Mouse (Mus musculus): ENCODE measurements around the gene Stag1. TPM values are rescaled to one million over a fixed set of nuclear protein-coding genes. Genes with fewer than 3 reads are reported as not detected.

The Stag1 gene
- polyA plus RNA-seq, 1 experiment from 2014 or later = 61.0 TPM

DNA sequence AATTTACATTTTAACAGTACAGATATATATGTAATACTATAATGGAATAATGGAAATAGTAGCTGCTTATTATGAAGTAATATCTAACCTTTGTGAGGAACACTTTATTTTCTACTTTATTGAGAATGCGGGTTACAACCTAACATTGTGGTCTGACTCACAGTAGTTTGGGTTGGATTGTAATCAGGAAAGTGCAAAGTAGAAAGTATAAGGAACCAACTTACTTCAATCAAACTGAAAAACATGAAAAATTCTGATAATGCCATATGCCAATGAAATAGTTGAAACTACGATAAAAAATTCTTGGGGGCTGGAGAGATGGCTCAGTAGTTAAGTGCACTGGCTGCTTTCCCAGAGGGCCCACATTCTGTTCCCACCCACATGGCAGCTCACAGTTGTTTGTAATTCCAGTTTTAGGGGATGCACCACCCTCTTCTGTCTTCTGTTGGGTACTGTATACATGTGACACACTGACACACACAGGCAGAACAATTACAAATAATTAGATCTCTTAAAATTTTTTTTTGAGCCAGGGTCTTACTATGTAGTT is 50.3 kb downstream of the Stag1 start:
- Histone ChIP-seq H3K9me3 (no peaks in the 10 kb centered on the region; the same call in 1 of the 2 replicates), H3K4me2 (no peak overlapping the region), H3K27ac (no peak overlapping the region), H3K4me3 (replicated peaks) (no peak overlapping the region), H3K27me3 (no peaks in the 10 kb centered on the region), H3K4me1 (peaks cover 13% of the 10 kb centered on the region), H3K9ac (no peak overlapping the region), H3K36me3 (replicated peaks) (0 out of 2 replicates have a peak, but pooled peaks cover 3% of the 10 kb centered on the region)
- WGBS = 99% methylated on average over 2 of the region's 2 CpGs
- ATAC-seq (ENCODE audit: low FRiP score) = no peak

- no peaks in the 10 kb centered on the region for H3K27me3 ChIP-seq
- H3K27ac ChIP-seq = no peak overlapping the region
- H3K9me3 ChIP-seq = no peaks in the 10 kb centered on the region
- no peaks in the 10 kb centered on the region for H3K36me3 ChIP-seq (replicated peaks)
- WGBS = 79% methylated on average over 3 of the region's 3 CpGs
- H3K4me2 ChIP-seq = no peak overlapping the region
- ATAC-seq (ENCODE audit: low FRiP score) = no peak
- no peaks in the 10 kb centered on the region for H3K4me1 ChIP-seq
- H3K4me3 ChIP-seq (replicated peaks) = no peak overlapping the region
- H3K9ac ChIP-seq = no peak overlapping the region
These were observed 56.5 kb downstream of the Stag1 start for GRCm38 (mm10) chr9:100654104-100654503.

- Histone ChIP-seq H3K27ac (no peak overlapping the region), H3K27me3 (no peaks in the 10 kb centered on the region), H3K4me1 (no peaks in the 10 kb centered on the region), H3K4me3 (replicated peaks) (no peak overlapping the region), H3K9me3 (no peaks in the 10 kb centered on the region), H3K36me3 (replicated peaks) (peaks cover 1% of the 10 kb centered on the region; the same call in 1 of the 2 replicates), H3K9ac (no peak overlapping the region), H3K4me2 (no peak overlapping the region)
- ATAC-seq (ENCODE audit: low FRiP score) = no peak
- 95% methylated on average over 4 of the region's 4 CpGs for WGBS
These were observed 58.5 kb downstream of the Stag1 start for GRCm38 (mm10) chr9:100656058-100656457.

DNA sequence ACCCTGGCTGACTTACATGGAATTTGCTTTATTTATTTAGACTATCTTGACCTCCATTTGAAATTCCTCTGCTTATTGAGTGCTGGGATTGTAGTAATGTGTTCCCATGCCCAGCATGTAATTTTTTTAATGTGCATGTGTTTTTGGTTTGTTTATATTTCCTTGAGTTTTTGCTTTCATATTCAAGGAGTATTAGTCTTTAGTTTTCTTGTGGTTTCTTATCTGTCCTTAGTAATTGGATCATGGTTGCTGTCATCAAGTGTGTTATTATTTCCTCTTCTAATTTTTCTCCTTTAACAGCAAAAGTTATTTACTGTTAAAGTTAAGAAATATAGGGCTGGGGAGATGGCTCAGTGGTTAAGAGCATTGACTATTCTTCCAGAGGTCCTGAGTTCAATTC is 63.0 kb downstream of the Stag1 start:
- Histone ChIP-seq H3K27me3 (no peaks in the 10 kb centered on the region), H3K27ac (no peak overlapping the region), H3K9ac (no peak overlapping the region), H3K9me3 (no peaks in the 10 kb centered on the region), H3K4me3 (replicated peaks) (no peak overlapping the region), H3K4me1 (no peaks in the 10 kb centered on the region), H3K4me2 (no peak overlapping the region), H3K36me3 (replicated peaks) (peaks cover 5% of the 10 kb centered on the region; the same call in 1 of the 2 replicates)
- no peak for ATAC-seq (ENCODE audit: low FRiP score)

DNA sequence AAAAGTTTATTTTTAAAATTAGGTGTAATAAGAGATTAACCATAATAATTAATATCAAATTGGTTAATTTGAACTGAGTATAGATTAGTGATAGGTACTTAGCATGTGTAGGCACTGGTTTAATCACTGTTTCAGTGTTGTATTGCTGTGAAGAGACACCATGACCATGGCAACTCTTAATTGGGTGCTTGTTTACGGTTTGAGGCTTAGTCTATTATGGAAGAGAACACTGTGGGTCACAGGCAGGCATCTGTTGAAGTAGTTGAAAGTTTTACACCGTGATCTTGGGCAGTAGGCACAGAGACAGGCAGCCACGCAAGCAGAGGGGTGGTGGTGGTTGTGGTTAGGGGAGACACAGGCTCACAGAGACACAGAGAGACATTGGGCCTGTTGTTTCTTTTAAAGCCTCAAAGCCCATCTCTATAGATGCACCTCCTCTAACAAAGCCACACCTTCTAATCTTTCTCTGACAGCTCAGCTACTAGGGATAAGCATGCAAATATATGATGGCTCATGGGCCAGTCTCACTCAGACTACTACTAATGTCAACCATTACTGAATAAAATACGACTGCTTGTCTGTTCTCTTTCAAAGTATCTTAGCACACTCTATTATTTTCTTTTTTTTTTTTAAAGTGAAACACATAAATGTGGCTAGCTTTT is 66.0 kb downstream of the Stag1 start:
- Histone ChIP-seq H3K27me3 (no peaks in the 10 kb centered on the region), H3K9ac (no peak overlapping the region), H3K4me3 (replicated peaks) (no peak overlapping the region), H3K4me2 (no peak overlapping the region), H3K4me1 (no peaks in the 10 kb centered on the region), H3K36me3 (replicated peaks) (peaks cover 5% of the 10 kb centered on the region; the same call in 1 of the 2 replicates), H3K9me3 (no peaks in the 10 kb centered on the region), H3K27ac (no peak overlapping the region)
- ATAC-seq (ENCODE audit: low FRiP score) = no peak
- WGBS = 80% methylated on average over 4 of the region's 4 CpGs

DNA sequence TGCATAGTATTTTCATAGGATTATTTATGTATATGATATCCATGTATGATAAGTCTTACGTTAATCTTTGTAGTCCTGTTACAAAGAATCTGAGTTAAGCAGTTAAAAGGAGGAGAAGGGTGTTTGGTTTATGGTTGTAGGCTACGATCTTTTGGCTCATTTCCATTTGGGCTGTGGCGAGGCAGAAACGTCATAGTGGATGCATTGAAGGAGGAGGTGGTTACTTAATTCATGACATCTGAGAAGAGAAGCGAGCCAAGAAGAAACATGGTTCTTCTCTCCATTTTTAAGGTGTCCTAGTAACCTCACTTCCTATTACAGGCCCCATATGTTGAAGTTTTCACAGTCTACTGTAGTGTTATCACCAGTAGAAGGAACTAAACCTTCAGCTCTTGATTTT is 72.6 kb downstream of the Stag1 start:
- Histone ChIP-seq H3K4me3 (replicated peaks) (no peak overlapping the region), H3K9ac (no peak overlapping the region), H3K36me3 (replicated peaks) (no peaks in the 10 kb centered on the region), H3K27me3 (no peaks in the 10 kb centered on the region), H3K4me1 (no peaks in the 10 kb centered on the region), H3K9me3 (no peaks in the 10 kb centered on the region), H3K4me2 (no peak overlapping the region), H3K27ac (no peak overlapping the region)
- 84% methylated on average over 5 of the region's 5 CpGs for WGBS
- no peak for ATAC-seq (ENCODE audit: low FRiP score)

- Histone ChIP-seq H3K27ac (no peak overlapping the region), H3K4me1 (no peaks in the 10 kb centered on the region), H3K4me3 (replicated peaks) (no peak overlapping the region), H3K9ac (no peak overlapping the region), H3K36me3 (replicated peaks) (no peaks in the 10 kb centered on the region), H3K9me3 (no peaks in the 10 kb centered on the region), H3K4me2 (no peak overlapping the region), H3K27me3 (no peaks in the 10 kb centered on the region)
- ATAC-seq (ENCODE audit: low FRiP score) = no peak
These were observed 81.4 kb downstream of the Stag1 start for GRCm38 (mm10) chr9:100679036-100679435.

DNA sequence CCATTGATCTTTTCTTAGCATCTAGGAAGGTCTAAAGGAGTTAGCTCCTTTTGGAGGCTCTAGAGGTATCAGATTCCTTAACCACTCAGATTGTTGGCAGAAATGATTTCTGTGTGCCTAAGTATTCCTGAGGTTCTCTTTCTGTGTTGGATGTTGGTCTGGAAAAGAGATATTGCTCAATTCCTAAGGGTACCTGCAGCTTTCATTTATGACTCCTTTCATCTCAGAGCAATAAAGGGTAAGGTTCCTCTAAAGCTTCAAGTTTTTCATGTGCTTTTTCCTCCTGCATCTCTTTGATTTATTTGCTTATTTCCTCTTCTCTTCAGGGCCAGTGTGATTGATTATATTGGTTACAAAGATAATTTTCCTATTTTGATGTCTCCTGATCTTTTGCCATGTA is 84.7 kb downstream of the Stag1 start:
- Histone ChIP-seq H3K27me3 (no peaks in the 10 kb centered on the region), H3K9me3 (no peaks in the 10 kb centered on the region), H3K4me3 (replicated peaks) (no peak overlapping the region), H3K27ac (no peak overlapping the region), H3K4me1 (peaks cover 16% of the 10 kb centered on the region), H3K36me3 (replicated peaks) (no peaks in the 10 kb centered on the region), H3K4me2 (no peak overlapping the region), H3K9ac (no peak overlapping the region)
- ATAC-seq (ENCODE audit: low FRiP score) = no peak

GRCm38 (mm10) chr9:100685769-100686487 is 88.3 kb downstream of the Stag1 start:
- Histone ChIP-seq H3K36me3 (replicated peaks) (no peaks in the 10 kb centered on the region), H3K9ac (no peak overlapping the region), H3K4me2 (peak overlapping the region; percentile 32), H3K4me3 (replicated peaks) (no peak overlapping the region), H3K9me3 (no peaks in the 10 kb centered on the region), H3K27ac (peak overlapping the region; percentile 74), H3K4me1 (peaks cover 16% of the 10 kb centered on the region), H3K27me3 (no peaks in the 10 kb centered on the region)
- peak; percentile 95 for ATAC-seq (ENCODE audit: low FRiP score)
- 3% methylated on average over 3 of the region's 3 CpGs for WGBS

GRCm38 (mm10) chr9:100689765-100690316 is 92.2 kb downstream of the Stag1 start:
- H3K27ac ChIP-seq = no peak overlapping the region
- no peak overlapping the region for H3K4me2 ChIP-seq
- no peak overlapping the region for H3K9ac ChIP-seq

DNA sequence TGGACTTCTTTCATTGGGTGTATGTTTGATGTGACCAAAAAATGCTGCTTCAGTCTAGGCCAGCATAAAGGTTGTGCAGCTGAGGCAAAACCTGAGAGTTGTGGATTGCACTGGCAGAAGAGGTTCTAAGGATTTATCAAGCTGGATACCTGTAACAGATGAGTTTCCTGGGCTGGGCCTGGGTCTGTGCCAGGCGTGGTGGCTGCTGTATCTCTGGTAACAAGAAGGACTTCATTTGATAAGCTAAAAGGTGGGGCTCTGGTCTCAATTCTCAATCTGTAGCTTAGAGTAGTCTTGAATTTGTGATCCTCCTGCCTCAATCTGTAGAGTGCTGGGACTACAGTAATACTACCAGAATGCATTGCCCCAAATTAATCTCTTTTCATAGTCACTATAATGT is 94.6 kb downstream of the Stag1 start:
- no peak overlapping the region for H3K9ac ChIP-seq
- 79% methylated on average over 1 of the region's 1 CpGs for WGBS

More at GRCm38 (mm10) chr9:100689765-100690316, 92.2 kb downstream of the Stag1 start:
- no peaks in the 10 kb centered on the region for H3K9me3 ChIP-seq
- no peaks in the 10 kb centered on the region for H3K36me3 ChIP-seq (replicated peaks)
- no peak overlapping the region for H3K4me3 ChIP-seq (replicated peaks)
- no peaks in the 10 kb centered on the region for H3K27me3 ChIP-seq
- ATAC-seq (ENCODE audit: low FRiP score) = no peak
- H3K4me1 ChIP-seq = peaks cover 11% of the 10 kb centered on the region
- WGBS = 85% methylated on average over 3 of the region's 3 CpGs

GRCm38 (mm10) chr9:100696537-100696936 is 98.9 kb downstream of the Stag1 start:
- no peak for ATAC-seq (ENCODE audit: low FRiP score)

More for the DNA sequence above, 94.6 kb downstream of the Stag1 start:
- H3K27me3 ChIP-seq = no peaks in the 10 kb centered on the region
- no peaks in the 10 kb centered on the region for H3K9me3 ChIP-seq
- H3K4me1 ChIP-seq = no peaks in the 10 kb centered on the region
- H3K4me2 ChIP-seq = no peak overlapping the region
- H3K36me3 ChIP-seq (replicated peaks) = no peaks in the 10 kb centered on the region
- ATAC-seq (ENCODE audit: low FRiP score) = no peak
- H3K4me3 ChIP-seq (replicated peaks) = no peak overlapping the region
- no peak overlapping the region for H3K27ac ChIP-seq

More at GRCm38 (mm10) chr9:100696537-100696936, 98.9 kb downstream of the Stag1 start:
- H3K4me3 ChIP-seq (replicated peaks) = no peak overlapping the region
- no peak overlapping the region for H3K4me2 ChIP-seq
- no peak overlapping the region for H3K9ac ChIP-seq
- WGBS = 87% methylated on average over 2 of the region's 2 CpGs
- H3K4me1 ChIP-seq = no peaks in the 10 kb centered on the region
- no peaks in the 10 kb centered on the region for H3K9me3 ChIP-seq
- H3K27ac ChIP-seq = no peak overlapping the region
- no peaks in the 10 kb centered on the region for H3K27me3 ChIP-seq
- no peaks in the 10 kb centered on the region for H3K36me3 ChIP-seq (replicated peaks)

Measured in forebrain, embryonic 12.5 days (tissue).